Mouse (Mus musculus) MEL (cell line): ENCODE results near the gene Rbms2. TPM values are rescaled to one million over a fixed set of nuclear protein-coding genes. Genes with fewer than 3 reads are reported as not detected.

Experiments used
- DNase-seq: peaks from one replicate; pipeline ENCODE4 v3.0.0; 2011; ENCODE audit warnings: low read depth, low spot score
- H3K27ac ChIP-seq: 2 replicates; pipeline ENCODE4 v1.5.1; 2012; ENCODE audit warnings: low read depth, mild to moderate bottlenecking, control low read depth, low read length, moderate library complexity; ENCODE audit not compliant: control insufficient read depth
- H3K27me3 ChIP-seq, 2 experiments: fragments of 150-350 bp in 1 of 2; sonication (generic) in 1 of 2; 2 replicates each; pipeline ENCODE4 v1.6.1; 2012; ENCODE audit warnings: low read length in 2 of 2, mild to moderate bottlenecking in 2 of 2, improper control_type of control experiment in 1 of 2, moderate library complexity in 1 of 2; ENCODE audit not compliant: insufficient read depth in 2 of 2, control insufficient read depth in 1 of 2
- H3K36me3 ChIP-seq, 2 experiments: 2 replicates each; pipeline ENCODE4 v1.6.1; 2012 to 2014; ENCODE audit warnings: low read length in 2 of 2, improper control_type of control experiment in 1 of 2, inconsistent platforms in 1 of 2, mild to moderate bottlenecking in 1 of 2; ENCODE audit not compliant: insufficient read depth in 2 of 2, control insufficient read depth in 1 of 2
- H3K4me1 ChIP-seq, 2 experiments: fragments of 150-350 bp in 1 of 2; sonication (generic) in 1 of 2; 2 replicates each; pipeline ENCODE4 v1.6.1; 2012; ENCODE audit warnings: low read length in 2 of 2, improper control_type of control experiment in 1 of 2, mild to moderate bottlenecking in 1 of 2; ENCODE audit not compliant: insufficient read depth in 2 of 2, control insufficient read depth in 1 of 2
- H3K4me3 ChIP-seq, 2 experiments: fragments of 150-350 bp in 1 of 2; sonication (generic) in 1 of 2; 2 replicates each; pipeline ENCODE4 v1.5.1; 2012; ENCODE audit warnings: low read depth in 2 of 2, low read length in 2 of 2, mild to moderate bottlenecking in 2 of 2, moderate library complexity in 2 of 2, control low read depth in 1 of 2, improper control_type of control experiment in 1 of 2; ENCODE audit not compliant: control insufficient read depth in 1 of 2, insufficient read depth in 1 of 2
- H3K79me2 ChIP-seq: 2 replicates; pipeline ENCODE4 v1.6.1; 2012; ENCODE audit warnings: mild to moderate bottlenecking, low read length, moderate library complexity; ENCODE audit not compliant: control insufficient read depth, poor library complexity, insufficient read depth
- H3K9ac ChIP-seq: 2 replicates; pipeline ENCODE4 v1.6.1; 2012; ENCODE audit warnings: low read depth, mild to moderate bottlenecking, control low read depth, low read length, moderate library complexity; ENCODE audit not compliant: control insufficient read depth, poor library complexity, severe bottlenecking
- H3K9me3 ChIP-seq: fragments of 150-350 bp; sonication (generic); replicated peaks from 2 replicates; pipeline ENCODE4 v1.6.1; 2012; ENCODE audit warnings: mild to moderate bottlenecking, low read length, improper control_type of control experiment, moderate library complexity; ENCODE audit not compliant: insufficient read depth
- BHLHE40 ChIP-seq: IDR thresholded peaks from 2 replicates; pipeline ENCODE4 v1.6.1; 2012; ENCODE audit warnings: low read depth, mild to moderate bottlenecking, inconsistent platforms, low read length, improper control_type of control experiment, borderline replicate concordance
- CHD1 ChIP-seq: IDR thresholded peaks from 2 replicates; pipeline ENCODE4 v1.6.1; 2012; ENCODE audit warnings: low read depth, mild to moderate bottlenecking, inconsistent platforms, low read length, improper control_type of control experiment
- CHD2 ChIP-seq: IDR thresholded peaks from 2 replicates; pipeline ENCODE4 v1.6.1; 2011; ENCODE audit warnings: low read length, improper control_type of control experiment
- E2F4 ChIP-seq: IDR thresholded peaks from 2 replicates; pipeline ENCODE4 v1.6.1; 2011; ENCODE audit warnings: low read depth, low read length, improper control_type of control experiment, borderline replicate concordance
- ELF1 ChIP-seq: IDR thresholded peaks from 2 replicates; pipeline ENCODE4 v1.6.1; 2014; ENCODE audit warnings: low read depth, mild to moderate bottlenecking, inconsistent platforms, low read length, improper control_type of control experiment, moderate library complexity
- EP300 ChIP-seq, 2 experiments: IDR thresholded peaks; 2 replicates each; pipeline ENCODE4 v1.6.1; 2011; ENCODE audit warnings: improper control_type of control experiment in 2 of 2, low read length in 2 of 2, low read depth in 1 of 2, mild to moderate bottlenecking in 1 of 2
- ETS1 ChIP-seq: IDR thresholded peaks from 2 replicates; pipeline ENCODE4 v1.6.1; 2012; ENCODE audit warnings: low read depth, mild to moderate bottlenecking, inconsistent platforms, low read length, improper control_type of control experiment, moderate library complexity
- GATA1 ChIP-seq: IDR thresholded peaks from 2 replicates; pipeline ENCODE4 v1.6.1; 2011; ENCODE audit warnings: low read depth, low read length, improper control_type of control experiment
- HCFC1 ChIP-seq: IDR thresholded peaks from 2 replicates; pipeline ENCODE4 v1.6.1; 2012; ENCODE audit warnings: low read depth, mild to moderate bottlenecking, inconsistent platforms, low read length, improper control_type of control experiment, moderate library complexity
- JUND ChIP-seq: IDR thresholded peaks from 2 replicates; pipeline ENCODE4 v1.6.1; 2011; ENCODE audit warnings: low read depth, mild to moderate bottlenecking, improper control_type of control experiment, low read length
- MAX ChIP-seq: IDR thresholded peaks from 2 replicates; pipeline ENCODE4 v1.6.1; 2011; ENCODE audit warnings: low read length, improper control_type of control experiment
- MAZ ChIP-seq: IDR thresholded peaks from 2 replicates; pipeline ENCODE4 v1.6.1; 2012; ENCODE audit warnings: low read depth, mild to moderate bottlenecking, inconsistent platforms, low read length, improper control_type of control experiment
- MXI1 ChIP-seq: IDR thresholded peaks from 2 replicates; pipeline ENCODE4 v1.6.1; 2011; ENCODE audit warnings: mild to moderate bottlenecking, low read depth, low read length, improper control_type of control experiment
- MYC ChIP-seq: IDR thresholded peaks from 2 replicates; pipeline ENCODE4 v1.6.1; 2011; ENCODE audit warnings: low read depth, mild to moderate bottlenecking, low read length, improper control_type of control experiment, moderate library complexity
- NELFE ChIP-seq: IDR thresholded peaks from 2 replicates; pipeline ENCODE4 v1.6.1; 2011; ENCODE audit warnings: low read depth, low read length, improper control_type of control experiment
- POLR2A ChIP-seq, 2 experiments: IDR thresholded peaks; 2 replicates each; pipeline ENCODE4 v1.6.1; 2011 to 2012; ENCODE audit warnings: low read length in 2 of 2, mild to moderate bottlenecking in 2 of 2, control low read depth in 1 of 2, improper control_type of control experiment in 1 of 2, low read depth in 1 of 2, moderate library complexity in 1 of 2; ENCODE audit not compliant: control insufficient read depth in 1 of 2, insufficient read depth in 1 of 2, poor library complexity in 1 of 2
- POLR2AphosphoS2 ChIP-seq: IDR thresholded peaks from 2 replicates; pipeline ENCODE4 v1.6.1; 2011; ENCODE audit warnings: low read length, improper control_type of control experiment
- POLR2AphosphoS5 ChIP-seq: IDR thresholded peaks from 2 replicates; pipeline ENCODE4 v1.6.1; 2012; ENCODE audit warnings: low read depth, borderline replicate concordance, mild to moderate bottlenecking, inconsistent platforms, low read length, moderate library complexity, mixed read lengths
- RAD21 ChIP-seq: IDR thresholded peaks from 2 replicates; pipeline ENCODE4 v1.6.1; 2011; ENCODE audit warnings: mild to moderate bottlenecking, low read depth, low read length, improper control_type of control experiment
- RCOR1 ChIP-seq: IDR thresholded peaks from 2 replicates; pipeline ENCODE4 v1.6.1; 2012; ENCODE audit warnings: low read depth, mild to moderate bottlenecking, inconsistent platforms, low read length, improper control_type of control experiment
- SIN3A ChIP-seq: IDR thresholded peaks from 2 replicates; pipeline ENCODE4 v1.6.1; 2012; ENCODE audit warnings: low read length, improper control_type of control experiment, inconsistent platforms
- SMC3 ChIP-seq: IDR thresholded peaks from 2 replicates; pipeline ENCODE4 v1.6.1; 2011; ENCODE audit warnings: low read depth, low read length, improper control_type of control experiment
- TBP ChIP-seq: IDR thresholded peaks from 2 replicates; pipeline ENCODE4 v1.8.0; 2011; ENCODE audit warnings: low read depth, low read length, improper control_type of control experiment
- TCF12 ChIP-seq: IDR thresholded peaks from 2 replicates; pipeline ENCODE4 v1.6.1; 2014; ENCODE audit warnings: low read depth, mild to moderate bottlenecking, inconsistent platforms, low read length, improper control_type of control experiment, moderate library complexity
- USF1 ChIP-seq: IDR thresholded peaks from 2 replicates; pipeline ENCODE4 v1.6.1; 2014; ENCODE audit warnings: low read depth, mild to moderate bottlenecking, inconsistent platforms, low read length, improper control_type of control experiment, moderate library complexity
- USF2 ChIP-seq, 2 experiments: IDR thresholded peaks; 2 replicates each; pipeline ENCODE4 v1.6.1; 2011 to 2012; ENCODE audit warnings: improper control_type of control experiment in 2 of 2, low read length in 2 of 2, borderline replicate concordance in 1 of 2, inconsistent platforms in 1 of 2, low read depth in 1 of 2, mild to moderate bottlenecking in 1 of 2; ENCODE audit not compliant: insufficient read depth in 1 of 2
- ZC3H11A ChIP-seq: IDR thresholded peaks from 2 replicates; pipeline ENCODE4 v1.6.1; 2012; ENCODE audit warnings: low read depth, mild to moderate bottlenecking, inconsistent platforms, low read length, improper control_type of control experiment
- ZKSCAN1 ChIP-seq: IDR thresholded peaks from 2 replicates; pipeline ENCODE4 v1.6.1; 2012; ENCODE audit warnings: low read depth, mild to moderate bottlenecking, inconsistent platforms, low read length, improper control_type of control experiment, moderate library complexity
- ZNF384 ChIP-seq: IDR thresholded peaks from 2 replicates; pipeline ENCODE4 v1.6.1; 2012; ENCODE audit warnings: low read depth, mild to moderate bottlenecking, inconsistent platforms, low read length, improper control_type of control experiment
- polyA plus RNA-seq, 2 experiments: library from polyadenylated mRNA; stranded (reverse) in 1 of 2; unstranded in 1 of 2; fragments of >175 nt in 1 of 2; fragments of >200 nt in 1 of 2; gene quantifications; 2 replicates each; pipeline versions ENCODE4 v1.2.1 to v1.2.4; 2012; ENCODE audit warnings: low replicate concordance in 2 of 2, low read depth in 1 of 2; ENCODE audit not compliant: insufficient read length in 2 of 2, insufficient read depth in 1 of 2, missing spikeins in 1 of 2
- total RNA-seq: library from RNA; depleted of rRNA; stranded (reverse); fragments of 300-350 nt; gene quantifications from 2 replicates; pipeline ENCODE4 v1.2.3, GENCODE M21; 2012

Rbms2 gene
- total and polyA plus RNA-seq, 3 experiments: 5.1 to 23.5 TPM; not detected in 1

- no peak for DNase-seq
- Histone ChIP-seq H3K4me1 (peaks cover 2 to 16% of the 10 kb centered on the region in 2 experiments; a peak in 3 of 4 replicates), H3K79me2 (peaks cover 11% of the 10 kb centered on the region), H3K9me3 (no peaks in the 10 kb centered on the region), H3K36me3 (peaks cover 0 to 13% of the 10 kb centered on the region in 2 experiments; a peak in 2 of 4 replicates), H3K27ac (peak overlapping the region; percentile 47), H3K27me3 (no peaks in the 10 kb centered on the region), H3K4me3 (peak overlapping the region; percentile 75 to 89), H3K9ac (peak overlapping the region; percentile 53)
- TF ChIP-seq ZKSCAN1: 0 out of 2 replicates have a peak, but pooled peaks have one; percentile 9
- TF ChIP-seq ZNF384: peak; percentile 83
- TF ChIP-seq MAZ: 0 out of 2 replicates have a peak, but pooled peaks have one; percentile 40
- no peak for TF ChIP-seq POLR2AphosphoS2
- 0 out of 2 replicates have a peak, but pooled peaks have one; percentile 4 for TF ChIP-seq ZC3H11A
Measured at GRCm38 (mm10) chr10:128212148-128212547, 32.1 kb upstream of the Rbms2 start.

- Histone ChIP-seq H3K9ac (peak within 1 kb of the TSS; percentile 78), H3K27me3 (no peaks in the 10 kb centered on the region), H3K4me1 (peaks cover 2 to 15% of the 10 kb centered on the region in 2 experiments; a peak in 3 of 4 replicates), H3K27ac (peak within 1 kb of the TSS; percentile 47), H3K4me3 (peak within 1 kb of the TSS; percentile 75 to 89), H3K79me2 (peaks cover 11% of the 10 kb centered on the region), H3K36me3 (peaks cover 0 to 13% of the 10 kb centered on the region in 2 experiments; a peak in 2 of 4 replicates), H3K9me3 (no peaks in the 10 kb centered on the region)
- peak; percentile 97 for DNase-seq
- peak; percentile 78 to 97 for TF ChIP-seq POLR2A (IDR thresholded peaks at IDR 0.05; ENCODE audit: control insufficient read depth in 1 of 2, insufficient read depth in 1 of 2, low read depth in 1 of 2, low read length in 2 of 2, poor library complexity in 1 of 2)
- TF ChIP-seq RCOR1: peak; percentile 42
- TF ChIP-seq MYC: peak; percentile 91
- no peak for TF ChIP-seq RAD21
- peak; percentile 92 for TF ChIP-seq SIN3A
- TF ChIP-seq HCFC1: peak; percentile 81
- no peak for TF ChIP-seq ZKSCAN1
- TF ChIP-seq GATA1: peak; percentile 40
- TF ChIP-seq USF1: peak; percentile 99
- TF ChIP-seq ZC3H11A: no peak
- TF ChIP-seq ETS1: no peak
- TF ChIP-seq EP300 (IDR thresholded peaks at IDR 0.05; ENCODE audit: low read depth in 1 of 2, low read length in 2 of 2): 0 out of 4 replicates have a peak, but pooled peaks of 1 of the 2 experiments have one; percentile 30
- TF ChIP-seq CHD2: peak; percentile 75; the same call in 1 of the 2 replicates
- 0 out of 2 replicates have a peak, but pooled peaks have one; percentile 28 for TF ChIP-seq E2F4
- no peak for TF ChIP-seq SMC3
- peak; percentile 84 for TF ChIP-seq TCF12
- 0 out of 2 replicates have a peak, but pooled peaks have one; percentile 13 for TF ChIP-seq JUND
- TF ChIP-seq POLR2AphosphoS5: no peak
- peak; percentile 99 for TF ChIP-seq MAX
- peak; percentile 71 to 94 for TF ChIP-seq USF2 (IDR thresholded peaks at IDR 0.05; ENCODE audit: borderline replicate concordance in 1 of 2, insufficient read depth in 1 of 2, low read depth in 1 of 2, low read length in 2 of 2)
- TF ChIP-seq ELF1: 0 out of 2 replicates have a peak, but pooled peaks have one; percentile 16
- no peak for TF ChIP-seq ZNF384
- TF ChIP-seq POLR2AphosphoS2: peak; percentile 67; the same call in 1 of the 2 replicates
- peak; percentile 93 for TF ChIP-seq TBP
- peak; percentile 83 for TF ChIP-seq NELFE
- TF ChIP-seq MXI1: peak; percentile 95
- peak; percentile 42; the same call in 1 of the 2 replicates for TF ChIP-seq BHLHE40
- 0 out of 2 replicates have a peak, but pooled peaks have one; percentile 62 for TF ChIP-seq CHD1
Measured at GRCm38 (mm10) chr10:128211390-128212108, 31.5 kb upstream of the Rbms2 start, which contains the start of gene Spryd4. Gene Spryd4, minus strand, starts transcription at chr10:128211807.
